Mouse (Mus musculus): ENCODE measurements around the gene Tgds. TPM values are rescaled to one million over a fixed set of nuclear protein-coding genes. Genes with fewer than 3 reads are reported as not detected.

The Tgds gene
- polyA plus RNA-seq (2014; fragmentation: Nextera tagmentation; extraction: Ambion mirVana): 34.5 and 39.6 TPM in 2 replicates

- Histone ChIP-seq H3K4me2 (ENCODE audit: low read depth, low read length) (peak within 1 kb of the TSS; percentile 51), H3K9me3 (replicated peaks; ENCODE audit: control insufficient read depth, low read length) (no peaks in the 10 kb centered on the region), H3K9ac (replicated peaks; ENCODE audit: low read length) (peak within 1 kb of the TSS; percentile 80), H3K36me3 (replicated peaks; ENCODE audit: control insufficient read depth, insufficient read depth, low read depth, low read length) (no peaks in the 10 kb centered on the region), H3K4me1 (ENCODE audit: control insufficient read depth, insufficient read depth, low read length) (no peaks in the 10 kb centered on the region), H3K27me3 (ENCODE audit: control insufficient read depth, insufficient read depth, low read length) (no peaks in the 10 kb centered on the region), H3K4me3 (ENCODE audit: low read depth, low read length) (peak within 1 kb of the TSS; percentile 66), H3K27ac (replicated peaks; ENCODE audit: low read depth, low read length) (0 out of 2 replicates have a peak within 1 kb of the TSS, but pooled peaks have one; percentile 30)
- DNase-seq (ENCODE audit: low spot score) (peak; percentile 100), ATAC-seq (replicated peaks; ENCODE audit: insufficient number of reproducible peaks, low FRiP score, low TSS enrichment, low read depth) (peak; percentile 82)
- WGBS: 0% methylated on average over 28 of the region's 28 CpGs
Measured at GRCm38 (mm10) chr14:118132642-118132977, at the start of gene Tgds. Gene Tgds (minus strand): TSS chr14:118132755.

- DNase-seq (ENCODE audit: low spot score): peak; percentile 63
- Histone ChIP-seq H3K36me3 (replicated peaks; ENCODE audit: control insufficient read depth, insufficient read depth, low read depth, low read length) (no peaks in the 10 kb centered on the region), H3K27me3 (ENCODE audit: control insufficient read depth, insufficient read depth, low read length) (no peaks in the 10 kb centered on the region), H3K27ac (replicated peaks; ENCODE audit: low read depth, low read length) (no peak overlapping the region), H3K9ac (replicated peaks; ENCODE audit: low read length) (no peak overlapping the region), H3K4me1 (ENCODE audit: control insufficient read depth, insufficient read depth, low read length) (no peaks in the 10 kb centered on the region), H3K4me3 (ENCODE audit: low read depth, low read length) (peak overlapping the region; percentile 50), H3K4me2 (ENCODE audit: low read depth, low read length) (peak overlapping the region; percentile 66), H3K9me3 (replicated peaks; ENCODE audit: control insufficient read depth, low read length) (no peaks in the 10 kb centered on the region)
- 0 out of 2 replicates have a peak, but pooled peaks have one; percentile 59 for ATAC-seq (replicated peaks; ENCODE audit: insufficient number of reproducible peaks, low FRiP score, low TSS enrichment, low read depth)
- 4% methylated on average over 10 of the region's 10 CpGs for WGBS
Measured at GRCm38 (mm10) chr14:118180711-118181177, 48.2 kb upstream of the Tgds start.

- WGBS: under 1% methylated on average over 20 of the region's 20 CpGs
- H3K9me3 ChIP-seq (replicated peaks; ENCODE audit: control insufficient read depth, low read length): no peaks in the 10 kb centered on the region
- peak; percentile 78 for DNase-seq (ENCODE audit: low spot score)
- peak overlapping the region; percentile 68 for H3K9ac ChIP-seq (replicated peaks; ENCODE audit: low read length)
- peak; percentile 73 for ATAC-seq (replicated peaks; ENCODE audit: insufficient number of reproducible peaks, low FRiP score, low TSS enrichment, low read depth)
- H3K4me1 ChIP-seq (ENCODE audit: control insufficient read depth, insufficient read depth, low read length): no peaks in the 10 kb centered on the region
- peak overlapping the region; percentile 66 for H3K4me2 ChIP-seq (ENCODE audit: low read depth, low read length)
- 0 out of 2 replicates have a peak overlapping the region, but pooled peaks have one; percentile 16 for H3K27ac ChIP-seq (replicated peaks; ENCODE audit: low read depth, low read length)
- no peaks in the 10 kb centered on the region for H3K27me3 ChIP-seq (ENCODE audit: control insufficient read depth, insufficient read depth, low read length)
- H3K4me3 ChIP-seq (ENCODE audit: low read depth, low read length): peak overlapping the region; percentile 50
- H3K36me3 ChIP-seq (replicated peaks; ENCODE audit: control insufficient read depth, insufficient read depth, low read depth, low read length): no peaks in the 10 kb centered on the region
Measured at GRCm38 (mm10) chr14:118180117-118180557, 47.6 kb upstream of the Tgds start.

GRCm38 (mm10) chr14:118179701-118180100 is 47.1 kb upstream of the Tgds start:
- H3K4me2 ChIP-seq (ENCODE audit: low read depth, low read length): peak overlapping the region; percentile 66
- H3K4me1 ChIP-seq (ENCODE audit: control insufficient read depth, insufficient read depth, low read length): no peaks in the 10 kb centered on the region
- H3K9me3 ChIP-seq (replicated peaks; ENCODE audit: control insufficient read depth, low read length): no peaks in the 10 kb centered on the region
- no peak for DNase-seq (ENCODE audit: low spot score)
- H3K27ac ChIP-seq (replicated peaks; ENCODE audit: low read depth, low read length): no peak overlapping the region
- no peak; the same call in 1 of the 2 replicates for ATAC-seq (replicated peaks; ENCODE audit: insufficient number of reproducible peaks, low FRiP score, low TSS enrichment, low read depth)
- H3K4me3 ChIP-seq (ENCODE audit: low read depth, low read length): peak overlapping the region; percentile 50
- no peaks in the 10 kb centered on the region for H3K27me3 ChIP-seq (ENCODE audit: control insufficient read depth, insufficient read depth, low read length)
- H3K9ac ChIP-seq (replicated peaks; ENCODE audit: low read length): peak overlapping the region; percentile 68
- 34% methylated on average over 7 of the region's 7 CpGs for WGBS
- no peaks in the 10 kb centered on the region for H3K36me3 ChIP-seq (replicated peaks; ENCODE audit: control insufficient read depth, insufficient read depth, low read depth, low read length)

GRCm38 (mm10) chr14:118179251-118179650 is 46.7 kb upstream of the Tgds start:
- no peak overlapping the region for H3K4me2 ChIP-seq (ENCODE audit: low read depth, low read length)
- no peaks in the 10 kb centered on the region for H3K9me3 ChIP-seq (replicated peaks; ENCODE audit: control insufficient read depth, low read length)
- H3K4me1 ChIP-seq (ENCODE audit: control insufficient read depth, insufficient read depth, low read length): no peaks in the 10 kb centered on the region
- no peak overlapping the region for H3K4me3 ChIP-seq (ENCODE audit: low read depth, low read length)
- no peak overlapping the region for H3K9ac ChIP-seq (replicated peaks; ENCODE audit: low read length)
- no peaks in the 10 kb centered on the region for H3K36me3 ChIP-seq (replicated peaks; ENCODE audit: control insufficient read depth, insufficient read depth, low read depth, low read length)
- no peak for ATAC-seq (replicated peaks; ENCODE audit: insufficient number of reproducible peaks, low FRiP score, low TSS enrichment, low read depth)
- no peak overlapping the region for H3K27ac ChIP-seq (replicated peaks; ENCODE audit: low read depth, low read length)
- H3K27me3 ChIP-seq (ENCODE audit: control insufficient read depth, insufficient read depth, low read length): no peaks in the 10 kb centered on the region
- 53% methylated on average over 1 of the region's 1 CpGs for WGBS
- DNase-seq (ENCODE audit: low spot score): no peak

- no peak for ATAC-seq (replicated peaks; ENCODE audit: insufficient number of reproducible peaks, low FRiP score, low TSS enrichment, low read depth)
- H3K4me2 ChIP-seq (ENCODE audit: low read depth, low read length): no peak overlapping the region
- 85% methylated on average over 12 of the region's 12 CpGs for WGBS
- H3K9me3 ChIP-seq (replicated peaks; ENCODE audit: control insufficient read depth, low read length): no peaks in the 10 kb centered on the region
- H3K27me3 ChIP-seq (ENCODE audit: control insufficient read depth, insufficient read depth, low read length): no peaks in the 10 kb centered on the region
- H3K27ac ChIP-seq (replicated peaks; ENCODE audit: low read depth, low read length): no peak overlapping the region
- no peaks in the 10 kb centered on the region for H3K36me3 ChIP-seq (replicated peaks; ENCODE audit: control insufficient read depth, insufficient read depth, low read depth, low read length)
- no peak overlapping the region for H3K4me3 ChIP-seq (ENCODE audit: low read depth, low read length)
- H3K4me1 ChIP-seq (ENCODE audit: control insufficient read depth, insufficient read depth, low read length): no peaks in the 10 kb centered on the region
- no peak for DNase-seq (ENCODE audit: low spot score)
- no peak overlapping the region for H3K9ac ChIP-seq (replicated peaks; ENCODE audit: low read length)
Measured at GRCm38 (mm10) chr14:118175694-118176085, 43.1 kb upstream of the Tgds start.

GRCm38 (mm10) chr14:118175071-118175693 is 42.6 kb upstream of the Tgds start:
- H3K27ac ChIP-seq (replicated peaks; ENCODE audit: low read depth, low read length): no peak overlapping the region
- no peaks in the 10 kb centered on the region for H3K27me3 ChIP-seq (ENCODE audit: control insufficient read depth, insufficient read depth, low read length)
- no peaks in the 10 kb centered on the region for H3K36me3 ChIP-seq (replicated peaks; ENCODE audit: control insufficient read depth, insufficient read depth, low read depth, low read length)
- no peak for DNase-seq (ENCODE audit: low spot score)
- no peak for ATAC-seq (replicated peaks; ENCODE audit: insufficient number of reproducible peaks, low FRiP score, low TSS enrichment, low read depth)
- H3K4me1 ChIP-seq (ENCODE audit: control insufficient read depth, insufficient read depth, low read length): no peaks in the 10 kb centered on the region
- H3K9me3 ChIP-seq (replicated peaks; ENCODE audit: control insufficient read depth, low read length): no peaks in the 10 kb centered on the region
- no peak overlapping the region for H3K4me2 ChIP-seq (ENCODE audit: low read depth, low read length)
- WGBS: 83% methylated on average over 30 of the region's 30 CpGs
- no peak overlapping the region for H3K9ac ChIP-seq (replicated peaks; ENCODE audit: low read length)
- no peak overlapping the region for H3K4me3 ChIP-seq (ENCODE audit: low read depth, low read length)

GRCm38 (mm10) chr14:118173590-118174203 is 41.1 kb upstream of the Tgds start:
- Histone ChIP-seq H3K27ac (replicated peaks; ENCODE audit: low read depth, low read length) (no peak overlapping the region), H3K4me2 (ENCODE audit: low read depth, low read length) (no peak overlapping the region), H3K27me3 (ENCODE audit: control insufficient read depth, insufficient read depth, low read length) (no peaks in the 10 kb centered on the region), H3K4me3 (ENCODE audit: low read depth, low read length) (no peak overlapping the region), H3K4me1 (ENCODE audit: control insufficient read depth, insufficient read depth, low read length) (no peaks in the 10 kb centered on the region), H3K9me3 (replicated peaks; ENCODE audit: control insufficient read depth, low read length) (no peaks in the 10 kb centered on the region), H3K9ac (replicated peaks; ENCODE audit: low read length) (no peak overlapping the region), H3K36me3 (replicated peaks; ENCODE audit: control insufficient read depth, insufficient read depth, low read depth, low read length) (no peaks in the 10 kb centered on the region)
- no peak for ATAC-seq (replicated peaks; ENCODE audit: insufficient number of reproducible peaks, low FRiP score, low TSS enrichment, low read depth)
- no peak for DNase-seq (ENCODE audit: low spot score)
- 74% methylated on average over 11 of the region's 11 CpGs for WGBS
